Mouse (Mus musculus): ENCODE results near the gene Cog1. TPM values are rescaled to one million over a fixed set of nuclear protein-coding genes. Genes with fewer than 3 reads are reported as not detected.
A peak's percentile ranks its signal among the peaks of the same experiment; 100 is the strongest.
"Not testable (repeated sequence)": the region's sequence is repeated elsewhere in the genome, so short reads cannot be mapped to it uniquely, and the experiment has no call there.

Gene Cog1
- polyA plus RNA-seq, 1 experiment from 2014 or later = 26.4 TPM

DNA sequence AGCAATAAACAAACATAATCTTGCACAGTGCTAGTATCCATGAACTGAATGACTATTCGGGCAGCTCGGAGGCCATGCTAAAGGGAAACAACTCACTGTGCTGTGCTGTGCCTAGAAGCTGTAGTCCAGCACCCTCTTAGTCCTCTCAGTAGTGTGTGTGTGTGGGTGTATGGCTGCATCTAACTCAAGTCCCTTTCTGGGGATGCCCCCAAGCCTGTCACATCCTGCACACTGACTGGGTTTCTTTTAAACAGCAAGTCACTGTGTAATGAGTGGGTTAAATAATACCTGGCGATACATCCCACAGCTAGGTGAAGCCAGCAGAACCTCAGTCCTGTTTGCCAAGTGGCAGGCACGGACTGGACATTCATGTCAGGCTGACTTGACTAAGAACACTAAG, 9.8 kb downstream of the Cog1 start:
- Histone ChIP-seq H3K27ac (no peak overlapping the region), H3K27me3 (replicated peaks) (no peaks in the 10 kb centered on the region), H3K36me3 (peaks cover 60% of the 10 kb centered on the region), H3K9me3 (no peaks in the 10 kb centered on the region), H3K4me2 (replicated peaks) (no peak overlapping the region), H3K4me3 (replicated peaks) (no peak overlapping the region), H3K9ac (no peak overlapping the region), H3K4me1 (replicated peaks) (no peaks in the 10 kb centered on the region)
- 72% methylated on average over 4 of the region's 4 CpGs for WGBS
- no peak for ATAC-seq

- peaks cover 54% of the 10 kb centered on the region for H3K36me3 ChIP-seq
- not testable (repeated sequence) for H3K27me3 ChIP-seq (replicated peaks); H3K4me1 ChIP-seq (replicated peaks); H3K9me3 ChIP-seq; ATAC-seq; H3K4me3 ChIP-seq (replicated peaks); H3K27ac ChIP-seq; H3K4me2 ChIP-seq (replicated peaks); H3K9ac ChIP-seq
- 95% methylated on average over 3 of the region's 3 CpGs for WGBS
Observed at GRCm38 (mm10) chr11:113660213-113660612, 11.2 kb downstream of the Cog1 start.

DNA sequence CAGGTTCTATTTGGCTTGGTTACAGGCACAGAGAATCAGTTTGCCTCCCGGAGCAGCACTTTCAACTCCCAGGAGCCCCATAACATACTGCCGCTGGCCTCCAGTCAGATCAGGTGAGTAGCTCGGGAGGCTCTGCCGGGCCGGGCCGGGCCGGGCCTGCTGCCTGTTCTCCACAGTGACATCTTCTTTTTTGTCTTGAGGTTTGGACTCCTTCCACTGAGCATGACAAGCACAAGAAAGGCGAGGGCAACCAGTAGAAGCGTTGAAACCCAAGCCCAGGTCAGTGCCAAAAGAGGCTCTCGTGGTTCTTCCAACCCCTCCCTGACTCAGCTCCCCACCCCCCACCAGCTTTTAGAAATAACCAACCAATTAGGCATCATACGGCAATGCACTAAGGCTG, 12.0 kb downstream of the Cog1 start:
- Histone ChIP-seq H3K36me3 (peaks cover 51% of the 10 kb centered on the region), H3K4me1 (replicated peaks) (no peaks in the 10 kb centered on the region)

GRCm38 (mm10) chr11:113661835-113662351, 12.9 kb downstream of the Cog1 start:
- Histone ChIP-seq H3K9me3 (no peaks in the 10 kb centered on the region), H3K9ac (no peak overlapping the region), H3K36me3 (peaks cover 41% of the 10 kb centered on the region), H3K27ac (no peak overlapping the region), H3K4me1 (replicated peaks) (peaks cover 4% of the 10 kb centered on the region), H3K4me2 (replicated peaks) (no peak overlapping the region), H3K27me3 (replicated peaks) (no peaks in the 10 kb centered on the region), H3K4me3 (replicated peaks) (no peak overlapping the region)
- 88% methylated on average over 18 of the region's 18 CpGs for WGBS
- ATAC-seq = no peak

More for the DNA sequence above, 12.0 kb downstream of the Cog1 start:
- H3K4me2 ChIP-seq (replicated peaks) = no peak overlapping the region
- H3K27ac ChIP-seq = no peak overlapping the region
- ATAC-seq = no peak
- H3K9ac ChIP-seq = no peak overlapping the region
- WGBS = 94% methylated on average over 11 of the region's 11 CpGs
- no peak overlapping the region for H3K4me3 ChIP-seq (replicated peaks)
- no peaks in the 10 kb centered on the region for H3K9me3 ChIP-seq
- no peaks in the 10 kb centered on the region for H3K27me3 ChIP-seq (replicated peaks)

GRCm38 (mm10) chr11:113664279-113664678, 15.3 kb downstream of the Cog1 start:
- peaks cover 22% of the 10 kb centered on the region for H3K36me3 ChIP-seq
- no peak for ATAC-seq
- H3K4me2 ChIP-seq (replicated peaks) = no peak overlapping the region
- H3K4me1 ChIP-seq (replicated peaks) = peaks cover 17% of the 10 kb centered on the region
- no peak overlapping the region for H3K4me3 ChIP-seq (replicated peaks)
- 87% methylated on average over 2 of the region's 2 CpGs for WGBS
- no peaks in the 10 kb centered on the region for H3K9me3 ChIP-seq
- no peaks in the 10 kb centered on the region for H3K27me3 ChIP-seq (replicated peaks)
- no peak overlapping the region for H3K27ac ChIP-seq
- H3K9ac ChIP-seq = no peak overlapping the region

GRCm38 (mm10) chr11:113666205-113666604, 17.2 kb downstream of the Cog1 start:
- Histone ChIP-seq H3K4me1 (replicated peaks) (peaks cover 17% of the 10 kb centered on the region), H3K4me3 (replicated peaks) (no peak overlapping the region), H3K27ac (peak overlapping the region; percentile 72; the same call in 1 of the 2 replicates), H3K27me3 (replicated peaks) (no peaks in the 10 kb centered on the region), H3K9me3 (no peaks in the 10 kb centered on the region), H3K9ac (no peak overlapping the region), H3K36me3 (peaks cover 13% of the 10 kb centered on the region), H3K4me2 (replicated peaks) (no peak overlapping the region)
- WGBS = 60% methylated on average over 6 of the region's 6 CpGs
- ATAC-seq = no peak

GRCm38 (mm10) chr11:113666648-113667047, 17.7 kb downstream of the Cog1 start:
- Histone ChIP-seq H3K9ac (no peak overlapping the region), H3K4me3 (replicated peaks) (no peak overlapping the region), H3K27me3 (replicated peaks) (no peaks in the 10 kb centered on the region), H3K9me3 (no peaks in the 10 kb centered on the region), H3K4me1 (replicated peaks) (peaks cover 17% of the 10 kb centered on the region), H3K4me2 (replicated peaks) (peak overlapping the region; percentile 34), H3K36me3 (peaks cover 12% of the 10 kb centered on the region), H3K27ac (peak overlapping the region; percentile 72)
- peak; percentile 81 for ATAC-seq
- 32% methylated on average over 10 of the region's 10 CpGs for WGBS

DNA sequence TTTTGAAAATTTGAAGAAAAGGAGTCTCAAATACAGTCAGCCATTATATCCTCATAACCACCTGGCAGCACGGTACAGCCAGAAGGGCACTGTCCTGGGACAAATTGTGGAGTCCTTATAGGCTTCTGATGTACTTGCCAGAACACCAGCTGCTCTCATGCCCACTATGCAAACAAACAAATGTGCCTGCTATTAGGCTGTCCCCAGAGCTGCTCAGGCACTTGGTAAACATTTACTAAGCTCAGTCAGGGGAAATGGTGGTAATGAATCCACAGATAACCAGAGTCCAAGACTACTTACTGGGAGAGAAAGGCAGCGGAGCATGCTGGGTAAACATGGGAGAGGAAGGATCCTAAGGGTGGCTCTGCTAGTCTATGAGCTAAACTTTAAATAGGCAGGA, 18.2 kb downstream of the Cog1 start:
- Histone ChIP-seq H3K4me3 (replicated peaks) (no peak overlapping the region), H3K9me3 (no peaks in the 10 kb centered on the region), H3K4me2 (replicated peaks) (peak overlapping the region; percentile 34; the same call in 1 of the 2 replicates), H3K36me3 (peaks cover 7% of the 10 kb centered on the region), H3K4me1 (replicated peaks) (peaks cover 17% of the 10 kb centered on the region), H3K27ac (peak overlapping the region; percentile 72), H3K9ac (no peak overlapping the region), H3K27me3 (replicated peaks) (no peaks in the 10 kb centered on the region)
- ATAC-seq = peak; percentile 90
- WGBS = 46% methylated on average over 2 of the region's 2 CpGs

DNA sequence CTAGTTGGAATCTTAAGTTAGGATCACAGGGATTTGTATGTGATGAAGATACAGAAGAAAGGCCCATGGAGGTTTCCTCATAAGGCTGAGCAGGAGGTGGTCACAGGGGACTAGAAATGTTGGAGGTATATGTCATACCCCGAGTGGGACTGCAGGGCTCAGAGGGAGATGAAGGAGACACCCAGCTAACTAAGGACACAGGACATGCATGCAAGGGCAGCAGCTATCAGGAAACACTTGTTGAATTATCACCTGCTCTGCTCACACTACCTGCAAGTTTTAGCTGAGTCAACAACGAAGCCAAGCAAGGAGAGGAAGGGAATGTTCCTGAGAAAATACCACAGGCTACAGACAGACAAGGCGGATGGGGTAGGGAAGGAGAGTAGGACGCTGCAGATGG, 18.7 kb downstream of the Cog1 start:
- H3K36me3 ChIP-seq = peaks cover 4% of the 10 kb centered on the region; the same call in 1 of the 2 replicates
- no peak overlapping the region for H3K4me3 ChIP-seq (replicated peaks)
- H3K9me3 ChIP-seq = no peaks in the 10 kb centered on the region
- H3K27ac ChIP-seq = peak overlapping the region; percentile 72
- no peak overlapping the region for H3K4me2 ChIP-seq (replicated peaks)
- H3K4me1 ChIP-seq (replicated peaks) = peaks cover 17% of the 10 kb centered on the region
- no peaks in the 10 kb centered on the region for H3K27me3 ChIP-seq (replicated peaks)
- WGBS = 53% methylated on average over 4 of the region's 4 CpGs
- H3K9ac ChIP-seq = 0 out of 2 replicates have a peak overlapping the region, but pooled peaks have one; percentile 2
- ATAC-seq = peak; percentile 56

DNA sequence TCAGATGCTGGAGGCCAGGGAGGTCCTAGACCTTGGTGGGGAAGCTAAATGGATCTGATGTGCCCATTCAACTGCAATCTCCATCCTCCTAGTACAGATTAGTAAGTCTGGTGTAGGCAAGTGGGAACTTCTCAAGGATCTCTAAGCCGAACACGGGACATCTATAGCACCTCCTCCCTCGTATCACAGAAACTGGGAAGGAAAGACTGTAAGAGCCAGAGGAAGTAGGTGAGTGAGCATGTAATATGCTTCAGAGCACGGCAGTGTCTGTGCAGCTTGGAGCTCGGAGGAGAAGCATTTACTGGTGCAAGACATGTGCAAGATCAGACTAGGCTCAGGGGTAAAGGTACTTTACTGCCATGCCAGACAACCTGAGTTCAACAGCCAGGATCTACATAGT, 19.9 kb downstream of the Cog1 start:
- no peak overlapping the region for H3K9ac ChIP-seq
- H3K9me3 ChIP-seq = no peaks in the 10 kb centered on the region
- no peaks in the 10 kb centered on the region for H3K27me3 ChIP-seq (replicated peaks)
- no peak overlapping the region for H3K4me3 ChIP-seq (replicated peaks)
- peaks cover 17% of the 10 kb centered on the region for H3K4me1 ChIP-seq (replicated peaks)
- H3K27ac ChIP-seq = 0 out of 2 replicates have a peak overlapping the region, but pooled peaks have one; percentile 72
- ATAC-seq = no peak
- H3K36me3 ChIP-seq = peaks cover 7% of the 10 kb centered on the region; the same call in 1 of the 2 replicates
- 88% methylated on average over 5 of the region's 5 CpGs for WGBS
- H3K4me2 ChIP-seq (replicated peaks) = no peak overlapping the region

DNA sequence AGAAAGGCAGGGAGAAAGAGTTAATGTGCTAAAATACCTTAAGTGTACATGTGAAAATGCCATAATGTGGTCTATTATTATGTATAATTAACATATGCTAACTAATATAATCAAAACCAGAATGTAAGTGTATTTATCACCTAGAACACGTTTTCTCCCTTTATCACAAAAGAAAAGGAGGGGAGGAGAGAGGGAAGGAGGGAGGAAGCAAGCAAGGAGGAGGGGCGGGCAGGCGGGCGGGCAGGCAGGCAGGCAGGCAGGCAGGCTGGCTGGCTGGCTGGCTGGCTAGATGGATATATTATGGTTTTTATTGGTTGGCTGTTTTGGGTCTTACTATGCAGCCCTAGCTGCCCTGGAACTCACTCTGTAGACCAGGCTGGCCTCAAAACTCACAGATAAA, 20.7 kb downstream of the Cog1 start:
- no peak overlapping the region for H3K27ac ChIP-seq
- WGBS = 65% methylated on average over 4 of the region's 4 CpGs
- H3K9ac ChIP-seq = no peak overlapping the region
- no peak overlapping the region for H3K4me3 ChIP-seq (replicated peaks)
- H3K4me1 ChIP-seq (replicated peaks) = peaks cover 17% of the 10 kb centered on the region
- peaks cover 9% of the 10 kb centered on the region; the same call in 1 of the 2 replicates for H3K36me3 ChIP-seq
- H3K4me2 ChIP-seq (replicated peaks) = no peak overlapping the region
- no peak for ATAC-seq
- no peaks in the 10 kb centered on the region for H3K9me3 ChIP-seq
- H3K27me3 ChIP-seq (replicated peaks) = no peaks in the 10 kb centered on the region

DNA sequence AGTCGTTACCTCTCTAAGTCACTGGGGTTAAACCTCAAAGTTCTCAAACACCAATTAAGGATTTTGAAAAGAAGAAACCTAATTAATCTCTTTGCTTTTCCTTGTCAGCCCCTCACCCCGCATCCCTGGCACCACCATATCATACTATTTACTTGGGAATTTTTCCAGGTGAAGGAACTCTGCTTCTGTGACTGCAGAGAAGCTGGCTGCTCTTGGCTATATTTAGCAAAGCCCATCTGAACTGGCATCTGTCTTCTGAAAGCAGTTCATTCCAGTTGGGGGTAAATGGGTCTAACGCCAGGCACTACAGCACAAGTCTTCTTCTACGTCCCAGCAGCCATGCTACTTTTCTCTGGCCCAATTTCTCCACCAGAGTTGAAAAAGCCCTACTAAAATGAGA, 24.6 kb downstream of the Cog1 start:
- no peak overlapping the region for H3K27ac ChIP-seq
- peaks cover 1% of the 10 kb centered on the region; the same call in 1 of the 2 replicates for H3K4me1 ChIP-seq (replicated peaks)
- no peak overlapping the region for H3K4me2 ChIP-seq (replicated peaks)
- no peak overlapping the region for H3K4me3 ChIP-seq (replicated peaks)
- H3K9me3 ChIP-seq = no peaks in the 10 kb centered on the region
- 90% methylated on average over 4 of the region's 4 CpGs for WGBS
- H3K27me3 ChIP-seq (replicated peaks) = no peaks in the 10 kb centered on the region
- ATAC-seq = no peak
- no peak overlapping the region for H3K9ac ChIP-seq
- H3K36me3 ChIP-seq = peaks cover 15% of the 10 kb centered on the region; the same call in 1 of the 2 replicates

- Histone ChIP-seq H3K4me2 (replicated peaks) (no peak overlapping the region), H3K36me3 (peaks cover 15% of the 10 kb centered on the region; the same call in 1 of the 2 replicates), H3K27me3 (replicated peaks) (no peaks in the 10 kb centered on the region), H3K9ac (no peak overlapping the region), H3K4me3 (replicated peaks) (no peak overlapping the region), H3K4me1 (replicated peaks) (no peaks in the 10 kb centered on the region), H3K9me3 (no peaks in the 10 kb centered on the region), H3K27ac (no peak overlapping the region)
- 91% methylated on average over 5 of the region's 5 CpGs for WGBS
- ATAC-seq = no peak
Observed at GRCm38 (mm10) chr11:113674595-113674994, 25.6 kb downstream of the Cog1 start.
